In genomic region chr5:98498317-98498716, GRCm38 (mm10) we compare ENCODE assay signal across 46 mouse cellular contexts. TPM values are rescaled to one million over a fixed set of nuclear protein-coding genes. Genes with fewer than 3 reads are reported as not detected.
"Had no signal": no experiment of that assay in that cellular context is flagged by ENCODE, and none has a peak within 500 bp of the region (broad histone marks: within the 10 kb centered on the region; RNA-seq: fewer than 3 reads in every experiment).

No protein-coding gene starts in this region.

- DNase-seq: left cerebral cortex, postnatal 4 days; liver; liver, embryonic 13.5 days; liver, postnatal 0 days; lung, adult 18-20 months; lung, adult 2 months; lung, embryonic 14.5 days; lung, postnatal 10 days; lung, postnatal 14 days; lung, postnatal 36 days; lung, postnatal 4 days; midbrain, embryonic 14.5 days had no signal

- H3K9ac ChIP-seq: limb, embryonic 12.5 days; limb, embryonic 13.5 days; limb, embryonic 15.5 days; liver, embryonic 12.5 days; liver, embryonic 13.5 days; liver, embryonic 14.5 days; liver, embryonic 15.5 days; liver, postnatal 0 days; lung, embryonic 14.5 days; lung, embryonic 15.5 days; midbrain, embryonic 12.5 days; midbrain, embryonic 13.5 days; midbrain, embryonic 15.5 days had no signal

- H3K4me2 ChIP-seq: limb, embryonic 12.5 days; limb, embryonic 13.5 days; limb, embryonic 15.5 days; liver, embryonic 11.5 days; liver, embryonic 12.5 days; liver, embryonic 13.5 days; liver, embryonic 15.5 days; lung, embryonic 14.5 days; lung, embryonic 15.5 days; midbrain, embryonic 11.5 days; midbrain, embryonic 12.5 days; midbrain, embryonic 13.5 days; midbrain, embryonic 15.5 days had no signal

- ATAC-seq: liver, embryonic 12.5 days; liver, postnatal 0 days; lung, postnatal 0 days; midbrain, embryonic 13.5 days; midbrain, embryonic 15.5 days; midbrain, embryonic 16.5 days had no signal

- H3K9me3 ChIP-seq: limb, embryonic 10.5 days; limb, embryonic 12.5 days; limb, embryonic 13.5 days; limb, embryonic 15.5 days; liver, embryonic 12.5 days; liver, embryonic 13.5 days; liver, embryonic 15.5 days; lung, embryonic 15.5 days; midbrain, embryonic 10.5 days; midbrain, embryonic 12.5 days; midbrain, embryonic 13.5 days; midbrain, embryonic 15.5 days had no signal

- H3K4me3 ChIP-seq: limb, embryonic 10.5 days; limb, embryonic 12.5 days; limb, embryonic 13.5 days; limb, embryonic 15.5 days; liver, embryonic 12.5 days; liver, embryonic 13.5 days; liver, embryonic 15.5 days; lung, embryonic 15.5 days; megakaryocyte, embryonic 14.5 days; midbrain, embryonic 10.5 days; midbrain, embryonic 12.5 days; midbrain, embryonic 13.5 days; midbrain, embryonic 15.5 days; myocyte had no signal

- H3K27ac ChIP-seq: limb, embryonic 10.5 days; limb, embryonic 12.5 days; limb, embryonic 13.5 days; limb, embryonic 15.5 days; liver, embryonic 12.5 days; liver, embryonic 13.5 days; liver, embryonic 14.5 days; liver, embryonic 15.5 days; lung, embryonic 15.5 days; macrophage; midbrain, embryonic 10.5 days; midbrain, embryonic 12.5 days; midbrain, embryonic 13.5 days; midbrain, embryonic 15.5 days had no signal

- H3K36me3 ChIP-seq: limb, embryonic 10.5 days; limb, embryonic 12.5 days; limb, embryonic 13.5 days; limb, embryonic 15.5 days; liver, embryonic 12.5 days; liver, embryonic 13.5 days; liver, embryonic 15.5 days; lung, embryonic 15.5 days; midbrain, embryonic 10.5 days; midbrain, embryonic 12.5 days; midbrain, embryonic 13.5 days; midbrain, embryonic 15.5 days had no signal

- H3K4me1 ChIP-seq: limb, embryonic 10.5 days; limb, embryonic 12.5 days; limb, embryonic 13.5 days; limb, embryonic 15.5 days; liver, embryonic 12.5 days; liver, embryonic 13.5 days; liver, embryonic 15.5 days; lung, embryonic 15.5 days; megakaryocyte, embryonic 14.5 days; midbrain, embryonic 10.5 days; midbrain, embryonic 12.5 days; midbrain, embryonic 13.5 days; midbrain, embryonic 15.5 days had no signal

- H3K27me3 ChIP-seq: limb, embryonic 12.5 days; limb, embryonic 13.5 days; limb, embryonic 15.5 days; liver, embryonic 12.5 days; liver, embryonic 13.5 days; liver, embryonic 15.5 days; lung, embryonic 15.5 days; megakaryocyte, embryonic 14.5 days; midbrain, embryonic 12.5 days; midbrain, embryonic 13.5 days; midbrain, embryonic 15.5 days had no signal

RNA-seq across cellular contexts. Expression of gene Gm11111, which starts 54.2 kb away (rescaled TPM):
- total RNA-seq: left cerebral cortex, adult 8-10 months; left cerebral cortex, postnatal 10 days; left cerebral cortex, postnatal 14 days; left cerebral cortex, postnatal 25 days; left cerebral cortex, postnatal 36 days; left cerebral cortex, postnatal 4 days; liver, adult 2 months; megakaryocyte progenitor cell, adult 5-6 weeks; megakaryocyte, adult 5-6 weeks; midbrain, postnatal 0 days; monocyte, adult 5-6 weeks had no signal
- polyA plus RNA-seq: limb, embryonic 10.5 days; limb, embryonic 11.5 days; limb, embryonic 12.5 days; limb, embryonic 13.5 days; limb, embryonic 14.5 days; limb, embryonic 15.5 days; liver, adult 2 months; liver, embryonic 11.5 days; liver, embryonic 12.5 days; liver, embryonic 13.5 days; liver, embryonic 14.5 days; liver, embryonic 15.5 days; liver, embryonic 16.5 days; liver, postnatal 0 days; lung, adult 2 months; lung, embryonic 14.5 days; lung, embryonic 15.5 days; lung, embryonic 16.5 days; lung, postnatal 0 days; macrophage; midbrain, embryonic 10.5 days; midbrain, embryonic 11.5 days; midbrain, embryonic 12.5 days; midbrain, embryonic 13.5 days; midbrain, embryonic 14.5 days; midbrain, embryonic 15.5 days; midbrain, embryonic 16.5 days; midbrain, postnatal 0 days; myocyte; neural tube, embryonic 11.5 days had no signal
